Mouse (Mus musculus) heart, embryonic 15.5 days (tissue): ENCODE data around the gene Tpgs1. TPM values are rescaled to one million over a fixed set of nuclear protein-coding genes. Genes with fewer than 3 reads are reported as not detected.
A peak's percentile ranks its signal among the peaks of the same experiment; 100 is the strongest.

Experiments used
- ATAC-seq: fragments of 200-750 bp; cut with Nextera tagmentation; replicated peaks from 2 replicates; pipeline ENCODE4 v1.8.0; 2017; ENCODE audit warnings: low read depth, moderate TSS enrichment; ENCODE audit not compliant: insufficient number of reproducible peaks, insufficient read depth, low FRiP score
- H3K27ac ChIP-seq: fragments of 300-500 bp; sonication (generic); 2 replicates; pipeline ENCODE4 v1.5.1; 2015; ENCODE audit warnings: mild to moderate bottlenecking, inconsistent platforms
- H3K27me3 ChIP-seq: fragments of 300-500 bp; sonication (generic); 2 replicates; pipeline ENCODE4 v1.6.1; 2015; ENCODE audit warnings: inconsistent platforms
- H3K36me3 ChIP-seq: fragments of 300-500 bp; sonication (generic); 2 replicates; pipeline ENCODE4 v1.6.1; 2015; ENCODE audit warnings: mild to moderate bottlenecking, inconsistent platforms
- H3K4me1 ChIP-seq: fragments of 300-500 bp; sonication (generic); replicated peaks from 2 replicates; pipeline ENCODE4 v1.6.1; 2015; ENCODE audit warnings: inconsistent platforms
- H3K4me2 ChIP-seq: fragments of 300-500 bp; sonication (generic); 2 replicates; pipeline ENCODE4 v1.6.1; 2015; ENCODE audit warnings: inconsistent platforms, mild to moderate bottlenecking, moderate library complexity
- H3K4me3 ChIP-seq: fragments of 300-500 bp; sonication (generic); 2 replicates; pipeline ENCODE4 v1.5.1; 2015; ENCODE audit warnings: mild to moderate bottlenecking, inconsistent platforms
- H3K9ac ChIP-seq: fragments of 300-500 bp; sonication (generic); 2 replicates; pipeline ENCODE4 v1.6.1; 2015; ENCODE audit warnings: mild to moderate bottlenecking, inconsistent platforms
- H3K9me3 ChIP-seq: fragments of 300-500 bp; sonication (generic); replicated peaks from 2 replicates; pipeline ENCODE4 v1.6.1; 2016; ENCODE audit warnings: inconsistent platforms
- WGBS: fragments of 180-500 bp; shearing (Covaris S2); methylation state at CpG from one replicate; pipeline ENCODE4 v1.1.7; 2015; ENCODE audit warnings: mixed read lengths; 5-methylcytosine and 5-hydroxymethylcytosine counted together
- polyA plus RNA-seq: library from polyadenylated mRNA; unstranded; fragments of >200 nt; fragmentation: Nextera tagmentation; extraction: Ambion mirVana; gene quantifications from 2 replicates; pipeline ENCODE4 v1.2.1, GENCODE M21; 2015

Tpgs1 gene
- polyA plus RNA-seq, 1 experiment from 2014 or later: 39.5 TPM

- Histone ChIP-seq H3K9me3 (no peaks in the 10 kb centered on the region), H3K4me2 (peak overlapping the region; percentile 84), H3K27me3 (no peaks in the 10 kb centered on the region), H3K9ac (peak overlapping the region; percentile 87), H3K36me3 (peaks cover 34% of the 10 kb centered on the region), H3K27ac (peak overlapping the region; percentile 89), H3K4me3 (peak overlapping the region; percentile 87), H3K4me1 (peaks cover 44% of the 10 kb centered on the region)
- ATAC-seq: no peak
- 3% methylated on average over 10 of the region's 10 CpGs for WGBS
These were observed 13.9 kb downstream of the Tpgs1 start for GRCm38 (mm10) chr10:79682916-79683582.

GRCm38 (mm10) chr10:79683726-79684640 is 14.8 kb downstream of the Tpgs1 start:
- Histone ChIP-seq H3K4me2 (peak overlapping the region; percentile 84), H3K9me3 (no peaks in the 10 kb centered on the region), H3K27me3 (no peaks in the 10 kb centered on the region), H3K4me1 (peaks cover 44% of the 10 kb centered on the region), H3K27ac (peak overlapping the region; percentile 89), H3K36me3 (peaks cover 44% of the 10 kb centered on the region), H3K4me3 (peak overlapping the region; percentile 87), H3K9ac (peak overlapping the region; percentile 87)
- WGBS: 71% methylated on average over 6 of the region's 6 CpGs
- no peak for ATAC-seq

GRCm38 (mm10) chr10:79684770-79685600 is 15.8 kb downstream of the Tpgs1 start:
- Histone ChIP-seq H3K9ac (peak overlapping the region; percentile 87; the same call in 1 of the 2 replicates), H3K4me1 (peaks cover 44% of the 10 kb centered on the region), H3K4me2 (0 out of 2 replicates have a peak overlapping the region, but pooled peaks have one; percentile 84), H3K4me3 (no peak overlapping the region), H3K36me3 (peaks cover 47% of the 10 kb centered on the region), H3K9me3 (no peaks in the 10 kb centered on the region), H3K27ac (peak overlapping the region; percentile 23; the same call in 1 of the 2 replicates), H3K27me3 (no peaks in the 10 kb centered on the region)
- no peak for ATAC-seq
- WGBS: 91% methylated on average over 25 of the region's 25 CpGs

- Histone ChIP-seq H3K27me3 (no peaks in the 10 kb centered on the region), H3K4me3 (no peak overlapping the region), H3K9ac (no peak overlapping the region), H3K27ac (peak overlapping the region; percentile 69), H3K4me1 (peaks cover 39% of the 10 kb centered on the region), H3K4me2 (0 out of 2 replicates have a peak overlapping the region, but pooled peaks have one; percentile 1), H3K36me3 (peaks cover 47% of the 10 kb centered on the region), H3K9me3 (no peaks in the 10 kb centered on the region)
- WGBS: 65% methylated on average over 2 of the region's 2 CpGs
- no peak for ATAC-seq
These were observed 17.1 kb downstream of the Tpgs1 start for GRCm38 (mm10) chr10:79686219-79686618.

GRCm38 (mm10) chr10:79686691-79687090 is 17.5 kb downstream of the Tpgs1 start:
- WGBS: 61% methylated on average over 1 of the region's 1 CpGs

GRCm38 (mm10) chr10:79687513-79687912 is 18.3 kb downstream of the Tpgs1 start:
- H3K4me3 ChIP-seq: no peak overlapping the region
- peaks cover 39% of the 10 kb centered on the region for H3K4me1 ChIP-seq
- 97% methylated on average over 6 of the region's 6 CpGs for WGBS
- H3K9me3 ChIP-seq: no peaks in the 10 kb centered on the region
- no peak overlapping the region for H3K9ac ChIP-seq
- no peaks in the 10 kb centered on the region for H3K27me3 ChIP-seq
- peak overlapping the region; percentile 69; the same call in 1 of the 2 replicates for H3K27ac ChIP-seq
- no peak overlapping the region for H3K4me2 ChIP-seq
- peaks cover 47% of the 10 kb centered on the region for H3K36me3 ChIP-seq
- ATAC-seq: no peak

More at GRCm38 (mm10) chr10:79686691-79687090, 17.5 kb downstream of the Tpgs1 start:
- peak; percentile 7; the same call in 1 of the 2 replicates for ATAC-seq
- no peaks in the 10 kb centered on the region for H3K27me3 ChIP-seq
- H3K9me3 ChIP-seq: no peaks in the 10 kb centered on the region
- H3K27ac ChIP-seq: peak overlapping the region; percentile 69
- H3K4me3 ChIP-seq: no peak overlapping the region
- H3K4me2 ChIP-seq: 0 out of 2 replicates have a peak overlapping the region, but pooled peaks have one; percentile 1
- peaks cover 47% of the 10 kb centered on the region for H3K36me3 ChIP-seq
- H3K9ac ChIP-seq: no peak overlapping the region
- peaks cover 39% of the 10 kb centered on the region for H3K4me1 ChIP-seq

GRCm38 (mm10) chr10:79688720-79689119 is 19.6 kb downstream of the Tpgs1 start, which contains the start of gene Gzmm:
Gzmm (plus strand) TSS chr10:79689020.
- no peaks in the 10 kb centered on the region for H3K9me3 ChIP-seq
- H3K4me2 ChIP-seq: no peak within 1 kb of the TSS
- WGBS: 79% methylated on average over 4 of the region's 4 CpGs
- no peaks in the 10 kb centered on the region for H3K27me3 ChIP-seq
- no peak within 1 kb of the TSS for H3K27ac ChIP-seq
- peaks cover 47% of the 10 kb centered on the region for H3K36me3 ChIP-seq
- H3K9ac ChIP-seq: no peak within 1 kb of the TSS
- no peak within 1 kb of the TSS for H3K4me3 ChIP-seq
- ATAC-seq: no peak
- peaks cover 31% of the 10 kb centered on the region for H3K4me1 ChIP-seq

GRCm38 (mm10) chr10:79689178-79689577 is 20.0 kb downstream of the Tpgs1 start:
- Histone ChIP-seq H3K4me1 (peaks cover 31% of the 10 kb centered on the region), H3K36me3 (peaks cover 47% of the 10 kb centered on the region), H3K27ac (no peak overlapping the region), H3K4me3 (no peak overlapping the region), H3K4me2 (no peak overlapping the region), H3K27me3 (no peaks in the 10 kb centered on the region), H3K9me3 (no peaks in the 10 kb centered on the region), H3K9ac (no peak overlapping the region)
- no peak for ATAC-seq
- WGBS: 81% methylated on average over 3 of the region's 3 CpGs

- Histone ChIP-seq H3K36me3 (peaks cover 23% of the 10 kb centered on the region), H3K9me3 (no peaks in the 10 kb centered on the region), H3K4me1 (peaks cover 34% of the 10 kb centered on the region), H3K27ac (no peak overlapping the region), H3K4me3 (no peak overlapping the region), H3K9ac (no peak overlapping the region), H3K27me3 (no peaks in the 10 kb centered on the region), H3K4me2 (no peak overlapping the region)
- WGBS: 93% methylated on average over 2 of the region's 2 CpGs
- ATAC-seq: no peak
These were observed 22.9 kb downstream of the Tpgs1 start for GRCm38 (mm10) chr10:79691986-79692548.

GRCm38 (mm10) chr10:79693580-79694378 is 24.6 kb downstream of the Tpgs1 start:
- ATAC-seq: no peak
- Histone ChIP-seq H3K36me3 (peaks cover 5% of the 10 kb centered on the region; the same call in 1 of the 2 replicates), H3K9me3 (no peaks in the 10 kb centered on the region), H3K27ac (peak overlapping the region; percentile 84; the same call in 1 of the 2 replicates), H3K4me2 (no peak overlapping the region), H3K27me3 (no peaks in the 10 kb centered on the region), H3K4me1 (peaks cover 35% of the 10 kb centered on the region), H3K4me3 (no peak overlapping the region), H3K9ac (no peak overlapping the region)
- 66% methylated on average over 12 of the region's 12 CpGs for WGBS
